Mouse (Mus musculus): Measurements from ENCODE around the gene Zfp62. TPM values are rescaled to one million over a fixed set of nuclear protein-coding genes. Genes with fewer than 3 reads are reported as not detected.

The Zfp62 gene
- polyA plus RNA-seq, 1 experiment from 2014 or later: 8.8 TPM

DNA sequence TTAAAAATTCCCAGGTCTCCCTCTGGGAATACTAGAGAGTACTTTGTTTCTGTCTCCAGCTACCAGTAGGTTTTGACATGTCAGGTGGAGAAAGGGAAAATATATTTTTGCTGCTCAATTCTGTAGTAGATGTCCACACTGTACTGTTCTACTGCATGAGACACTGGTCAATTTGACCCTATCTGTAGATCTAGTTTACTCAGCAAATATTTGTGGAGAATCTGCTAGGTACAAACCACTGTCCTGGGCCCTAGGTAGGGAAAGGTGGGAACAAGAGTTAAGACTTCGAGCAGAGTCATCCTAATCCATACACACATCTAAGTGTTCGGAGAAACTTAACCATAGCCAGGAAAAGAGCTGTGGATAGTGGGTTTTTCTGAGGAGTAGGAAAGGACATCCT lies 16.2 kb downstream of the Zfp62 start:
- peak; percentile 59; the same call in 1 of the 2 replicates for ATAC-seq

DNA sequence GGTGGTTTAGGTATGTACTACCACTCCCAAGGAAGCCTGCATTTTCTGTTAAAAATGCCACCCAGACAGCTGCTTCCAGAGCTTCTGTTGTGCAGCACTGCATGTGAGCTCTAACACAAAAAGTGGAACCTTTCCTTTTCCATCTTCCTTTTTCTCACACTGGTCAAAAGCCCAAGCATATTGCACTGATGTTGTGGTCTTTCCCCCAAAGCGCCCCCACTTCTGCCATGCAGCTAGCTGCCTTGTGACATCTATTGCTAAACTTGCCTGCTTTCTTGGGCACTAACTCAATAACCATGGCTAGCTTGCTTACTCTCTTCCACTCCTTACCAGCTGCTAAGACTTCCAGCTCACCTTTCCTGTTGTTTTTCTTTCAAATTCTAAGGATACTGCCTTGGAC lies 21.4 kb downstream of the Zfp62 start:
- TF ChIP-seq CTCF (IDR thresholded peaks at IDR 0.05; ENCODE audit: low read depth): no peak
- no peak for TF ChIP-seq EP300 (IDR thresholded peaks at IDR 0.05; ENCODE audit: low read depth)
- Histone ChIP-seq H3K27me3 (ENCODE audit: insufficient read depth, low read length) (no peaks in the 10 kb centered on the region), H3K4me1 (ENCODE audit: insufficient read depth) (no peaks in the 10 kb centered on the region), H3K4me3 (ENCODE audit: low read depth, low read length) (no peak overlapping the region), H3K9ac (replicated peaks) (no peak overlapping the region), H3K27ac (ENCODE audit: low read depth) (no peak overlapping the region), H3K4me2 (ENCODE audit: low read depth, low read length) (no peak overlapping the region), H3K9me3 (ENCODE audit: low read length) (no peaks in the 10 kb centered on the region), H3K36me3 (replicated peaks; ENCODE audit: insufficient read depth, low read length) (no peaks in the 10 kb centered on the region)
- DNase-seq (no peak), ATAC-seq (no peak)
- 27% methylated on average over 1 of the region's 1 CpGs for WGBS (ENCODE audit: insufficient replicate concordance)

More for the DNA sequence above, 16.2 kb downstream of the Zfp62 start:
- Histone ChIP-seq H3K36me3 (replicated peaks; ENCODE audit: insufficient read depth, low read length) (peaks cover 32% of the 10 kb centered on the region), H3K4me3 (ENCODE audit: low read depth, low read length) (no peak overlapping the region), H3K9ac (replicated peaks) (no peak overlapping the region), H3K27ac (ENCODE audit: low read depth) (no peak overlapping the region), H3K4me2 (ENCODE audit: low read depth, low read length) (no peak overlapping the region), H3K4me1 (ENCODE audit: insufficient read depth) (no peaks in the 10 kb centered on the region), H3K27me3 (ENCODE audit: insufficient read depth, low read length) (no peaks in the 10 kb centered on the region), H3K9me3 (ENCODE audit: low read length) (no peaks in the 10 kb centered on the region)
- TF ChIP-seq CTCF (IDR thresholded peaks at IDR 0.05; ENCODE audit: low read depth) (no peak), EP300 (IDR thresholded peaks at IDR 0.05; ENCODE audit: low read depth) (no peak)
- no peak for DNase-seq
- 62% methylated on average over 2 of the region's 2 CpGs for WGBS (ENCODE audit: insufficient replicate concordance)

DNA sequence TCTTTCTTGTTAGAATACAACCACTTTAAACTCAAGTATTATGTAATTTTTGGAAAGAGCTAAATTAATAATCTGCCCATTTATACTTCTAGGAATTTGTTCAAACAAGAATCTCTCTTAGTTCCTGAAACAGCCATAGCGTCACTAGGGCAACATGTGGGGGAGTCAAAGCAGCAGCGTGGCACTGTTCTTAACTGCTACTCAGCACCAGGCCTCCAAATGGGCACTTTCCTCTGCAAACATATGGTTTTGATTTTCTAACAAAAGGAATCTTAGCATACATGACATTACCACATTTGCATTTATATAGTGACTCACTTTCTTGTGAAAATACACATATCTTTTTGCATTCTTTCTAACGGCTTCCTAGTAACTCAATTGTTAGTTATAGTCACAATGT lies 29.7 kb downstream of the Zfp62 start:
- Histone ChIP-seq H3K9ac (replicated peaks) (no peak overlapping the region), H3K4me3 (ENCODE audit: low read depth, low read length) (no peak overlapping the region), H3K27me3 (ENCODE audit: insufficient read depth, low read length) (no peaks in the 10 kb centered on the region), H3K4me1 (ENCODE audit: insufficient read depth) (peaks cover 5% of the 10 kb centered on the region; the same call in 1 of the 2 replicates), H3K27ac (ENCODE audit: low read depth) (no peak overlapping the region), H3K9me3 (ENCODE audit: low read length) (no peaks in the 10 kb centered on the region), H3K36me3 (replicated peaks; ENCODE audit: insufficient read depth, low read length) (no peaks in the 10 kb centered on the region), H3K4me2 (ENCODE audit: low read depth, low read length) (no peak overlapping the region)
- no peak for ATAC-seq
- TF ChIP-seq CTCF (IDR thresholded peaks at IDR 0.05; ENCODE audit: low read depth): no peak
- TF ChIP-seq EP300 (IDR thresholded peaks at IDR 0.05; ENCODE audit: low read depth): no peak
- WGBS (ENCODE audit: insufficient replicate concordance): 82% methylated on average over 3 of the region's 3 CpGs
- no peak for DNase-seq

DNA sequence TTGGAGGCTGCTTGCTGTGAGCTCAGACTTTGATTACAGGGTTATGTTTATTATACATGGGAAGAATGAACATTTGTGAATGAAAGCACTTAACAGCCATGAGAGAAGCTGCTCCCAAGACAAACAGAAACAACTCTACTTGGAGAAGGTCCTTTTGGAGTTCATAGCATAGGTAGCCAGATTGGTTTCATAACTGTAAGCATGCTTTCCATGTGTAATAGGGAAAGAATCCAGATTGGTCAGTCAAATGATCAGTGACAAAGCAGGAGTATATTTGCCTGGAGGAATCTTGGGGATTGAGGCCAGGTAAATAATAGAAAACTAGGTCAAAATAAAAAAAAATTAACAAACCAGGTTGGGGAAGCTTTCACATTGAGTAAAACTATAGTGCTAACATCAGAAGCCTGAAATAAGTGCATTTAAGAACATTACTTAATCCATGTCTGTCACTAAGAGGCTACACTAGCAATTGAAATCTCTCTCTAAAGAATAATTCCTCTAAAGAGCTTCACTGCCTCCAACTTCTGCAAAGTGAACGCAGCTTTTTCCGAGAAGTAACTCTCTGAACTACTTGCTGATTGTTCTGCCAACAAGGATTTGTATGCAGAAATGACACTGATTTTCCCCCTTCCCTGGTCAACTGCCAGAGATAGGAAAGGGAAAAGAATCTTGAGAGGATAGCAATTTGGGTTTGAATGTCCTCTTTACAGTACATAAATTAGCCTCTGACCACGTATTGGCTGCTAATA lies 32.5 kb downstream of the Zfp62 start:
- 51% methylated on average over 3 of the region's 3 CpGs for WGBS (ENCODE audit: insufficient replicate concordance)
- H3K4me1 ChIP-seq (ENCODE audit: insufficient read depth): peaks cover 5% of the 10 kb centered on the region; the same call in 1 of the 2 replicates

DNA sequence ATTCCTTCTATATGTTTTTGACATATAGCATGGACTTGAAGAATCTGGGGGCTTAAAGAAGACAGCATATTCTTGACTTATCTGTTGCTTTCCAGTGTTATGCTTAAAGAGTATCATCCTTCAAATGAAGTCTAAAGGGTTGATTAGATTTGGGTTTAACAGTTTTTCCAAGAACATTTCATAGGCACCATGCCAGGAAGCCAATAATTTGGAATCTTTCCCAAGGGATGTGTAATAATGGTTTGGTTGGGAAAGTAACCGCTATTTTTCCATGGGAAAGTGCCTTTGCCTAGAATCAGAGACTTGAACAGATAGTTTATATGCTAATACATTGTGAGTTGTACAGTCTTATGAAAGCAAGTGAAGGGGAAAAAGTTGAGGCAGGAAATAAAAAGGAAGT lies 33.8 kb downstream of the Zfp62 start:
- DNase-seq (no peak), ATAC-seq (no peak)
- H3K9me3 ChIP-seq (ENCODE audit: low read length): no peaks in the 10 kb centered on the region
- WGBS (ENCODE audit: insufficient replicate concordance): 72% methylated on average over 1 of the region's 1 CpGs
- H3K4me3 ChIP-seq (ENCODE audit: low read depth, low read length): no peak overlapping the region
- H3K4me1 ChIP-seq (ENCODE audit: insufficient read depth): peaks cover 10% of the 10 kb centered on the region
- H3K27me3 ChIP-seq (ENCODE audit: insufficient read depth, low read length): no peaks in the 10 kb centered on the region
- H3K36me3 ChIP-seq (replicated peaks; ENCODE audit: insufficient read depth, low read length): no peaks in the 10 kb centered on the region
- H3K27ac ChIP-seq (ENCODE audit: low read depth): no peak overlapping the region
- TF ChIP-seq EP300 (IDR thresholded peaks at IDR 0.05; ENCODE audit: low read depth): no peak
- TF ChIP-seq CTCF (IDR thresholded peaks at IDR 0.05; ENCODE audit: low read depth): no peak
- no peak overlapping the region for H3K9ac ChIP-seq (replicated peaks)
- no peak overlapping the region for H3K4me2 ChIP-seq (ENCODE audit: low read depth, low read length)

More for the DNA sequence above, 32.5 kb downstream of the Zfp62 start:
- no peaks in the 10 kb centered on the region for H3K9me3 ChIP-seq (ENCODE audit: low read length)
- H3K27ac ChIP-seq (ENCODE audit: low read depth): no peak overlapping the region
- H3K4me2 ChIP-seq (ENCODE audit: low read depth, low read length): no peak overlapping the region
- H3K9ac ChIP-seq (replicated peaks): no peak overlapping the region
- no peak overlapping the region for H3K4me3 ChIP-seq (ENCODE audit: low read depth, low read length)
- no peaks in the 10 kb centered on the region for H3K36me3 ChIP-seq (replicated peaks; ENCODE audit: insufficient read depth, low read length)
- no peak for TF ChIP-seq CTCF (IDR thresholded peaks at IDR 0.05; ENCODE audit: low read depth)
- ATAC-seq (no peak), DNase-seq (no peak)
- no peaks in the 10 kb centered on the region for H3K27me3 ChIP-seq (ENCODE audit: insufficient read depth, low read length)

DNA sequence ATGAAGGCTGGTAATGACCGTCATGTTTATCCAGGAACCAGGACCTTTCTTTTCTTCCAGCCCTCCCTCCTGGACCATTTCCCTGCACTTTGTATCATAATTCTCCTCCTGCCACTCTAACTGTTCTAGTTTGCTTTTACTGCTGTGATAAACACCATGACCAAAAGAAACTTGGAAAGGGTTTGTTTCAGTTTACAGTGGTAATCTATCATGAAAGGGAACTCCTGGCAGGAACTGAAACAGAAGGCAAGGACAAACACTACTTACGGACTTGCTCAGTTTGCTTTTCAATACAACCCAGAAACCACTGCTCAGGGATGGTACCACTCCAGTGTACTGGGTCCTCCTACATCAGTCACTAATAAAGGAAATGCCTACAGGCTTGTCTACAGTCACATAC lies 34.4 kb downstream of the Zfp62 start:
- no peaks in the 10 kb centered on the region for H3K27me3 ChIP-seq (ENCODE audit: insufficient read depth, low read length)
- H3K4me2 ChIP-seq (ENCODE audit: low read depth, low read length): no peak overlapping the region
- ATAC-seq (no peak), DNase-seq (no peak)
- H3K9me3 ChIP-seq (ENCODE audit: low read length): no peaks in the 10 kb centered on the region
- 0 out of 2 replicates have a peak overlapping the region, but pooled peaks have one; percentile 20 for H3K27ac ChIP-seq (ENCODE audit: low read depth)
- no peak overlapping the region for H3K4me3 ChIP-seq (ENCODE audit: low read depth, low read length)
- no peaks in the 10 kb centered on the region for H3K36me3 ChIP-seq (replicated peaks; ENCODE audit: insufficient read depth, low read length)
- H3K9ac ChIP-seq (replicated peaks): no peak overlapping the region
- TF ChIP-seq EP300 (IDR thresholded peaks at IDR 0.05; ENCODE audit: low read depth) (no peak), CTCF (IDR thresholded peaks at IDR 0.05; ENCODE audit: low read depth) (no peak)
- WGBS (ENCODE audit: insufficient replicate concordance): 36% methylated on average over 2 of the region's 2 CpGs
- H3K4me1 ChIP-seq (ENCODE audit: insufficient read depth): peaks cover 12% of the 10 kb centered on the region
